Mouse (Mus musculus) right cerebral cortex, postnatal 25 days (tissue): ENCODE data around the gene Hcn1.

Experiments used
- DNase-seq: peaks from one replicate; pipeline ENCODE4 v3.0.0; 2022

Hcn1 gene

GRCm38 (mm10) chr13:117602181-117602580, at the start of gene Hcn1:
Hcn1 (plus strand) TSS chr13:117602320.
- peak; percentile 89 for DNase-seq

- peak; percentile 52 for DNase-seq
Measured at GRCm38 (mm10) chr13:117567251-117567650, 34.9 kb upstream of the Hcn1 start.

DNA sequence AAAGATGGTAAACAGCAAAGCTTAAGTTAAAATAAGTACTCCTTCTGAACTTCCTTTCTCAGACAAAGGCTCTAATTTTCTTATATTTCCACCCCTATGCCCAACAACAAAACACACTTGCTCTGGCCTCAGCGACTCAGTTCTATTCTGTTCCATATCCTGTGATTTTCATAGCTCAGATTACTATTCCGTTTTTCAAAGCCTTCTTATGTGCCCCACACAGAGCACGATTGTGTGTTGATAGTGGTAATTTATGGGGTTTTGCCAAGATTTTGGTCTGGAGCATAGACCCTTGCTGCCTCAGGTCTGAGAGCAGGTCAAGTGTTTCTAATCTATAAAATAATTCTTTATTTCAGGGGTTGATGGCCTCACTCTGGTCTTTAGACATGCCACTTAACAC, 30.4 kb upstream of the Hcn1 start:
- no peak for DNase-seq

DNA sequence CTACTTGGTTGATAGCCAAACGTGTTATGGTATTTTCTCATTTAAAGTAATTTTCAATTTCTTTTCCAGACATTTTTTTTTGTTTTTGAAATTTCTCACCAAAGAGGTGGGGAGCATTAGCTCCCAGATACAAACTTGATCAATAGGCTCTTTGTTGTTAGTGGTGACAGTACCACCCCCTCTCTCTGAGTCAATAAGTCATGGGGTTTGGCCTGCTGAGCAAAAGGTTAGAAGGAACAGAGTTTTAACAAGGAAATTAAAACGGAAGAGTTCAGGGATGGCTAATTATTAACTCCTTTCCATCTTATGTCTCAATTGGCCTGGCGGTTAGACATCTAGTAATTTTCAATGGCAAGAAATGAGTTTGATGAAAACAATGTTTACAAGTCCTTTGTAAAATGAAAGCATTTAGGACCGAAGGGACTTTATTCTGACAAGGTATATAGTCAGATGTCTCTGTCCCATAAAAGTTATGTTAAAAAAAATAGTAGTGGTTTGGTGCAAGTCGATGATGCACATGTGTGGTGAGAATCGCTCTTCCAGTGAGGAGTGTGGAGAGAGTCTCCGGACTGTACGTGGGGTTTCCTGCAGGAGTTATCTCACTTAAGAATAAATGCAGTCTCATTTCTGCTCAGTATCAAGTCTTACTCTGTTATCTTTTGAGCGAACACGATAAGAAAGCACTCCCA, 7.5 kb upstream of the Hcn1 start:
- no peak for DNase-seq

- DNase-seq, result no peak
Measured at GRCm38 (mm10) chr13:117595183-117595532, 7.0 kb upstream of the Hcn1 start.

DNA sequence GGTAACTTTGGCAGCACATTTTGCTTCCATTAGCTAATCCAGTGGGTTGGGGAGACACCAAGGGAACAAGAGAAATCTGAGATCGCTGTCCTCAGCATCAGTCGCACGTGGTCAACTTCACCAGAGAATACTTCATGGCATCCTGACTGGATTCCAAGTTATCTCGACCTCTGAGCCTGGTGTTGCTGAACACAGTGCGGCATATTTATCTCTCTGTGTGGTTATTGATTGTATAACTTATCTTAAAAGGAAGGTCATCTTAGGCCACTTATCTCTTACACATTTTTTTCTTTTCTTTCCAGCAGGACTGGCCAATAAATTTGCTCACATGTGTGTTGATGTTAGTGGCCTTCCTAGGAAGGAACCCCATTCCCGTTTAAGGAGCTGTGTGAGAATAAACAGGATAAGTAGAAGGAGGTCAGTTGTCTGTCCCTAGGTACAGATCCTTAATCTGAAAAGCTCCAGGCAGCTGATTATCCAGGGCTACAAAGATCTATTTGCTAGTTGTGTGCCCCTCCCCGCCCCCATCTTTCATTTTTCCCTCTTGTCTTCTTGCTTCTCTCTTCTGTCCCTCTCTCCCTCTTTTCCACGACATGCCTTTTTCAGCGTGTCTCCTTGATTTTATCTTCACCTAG, 672 bp upstream of the Hcn1 start:
- no peak for DNase-seq

GRCm38 (mm10) chr13:117602617-117603358, 668 bp downstream of the Hcn1 start:
- no peak for DNase-seq

GRCm38 (mm10) chr13:117603421-117603820, 1.3 kb downstream of the Hcn1 start:
- peak; percentile 38 for DNase-seq

DNA sequence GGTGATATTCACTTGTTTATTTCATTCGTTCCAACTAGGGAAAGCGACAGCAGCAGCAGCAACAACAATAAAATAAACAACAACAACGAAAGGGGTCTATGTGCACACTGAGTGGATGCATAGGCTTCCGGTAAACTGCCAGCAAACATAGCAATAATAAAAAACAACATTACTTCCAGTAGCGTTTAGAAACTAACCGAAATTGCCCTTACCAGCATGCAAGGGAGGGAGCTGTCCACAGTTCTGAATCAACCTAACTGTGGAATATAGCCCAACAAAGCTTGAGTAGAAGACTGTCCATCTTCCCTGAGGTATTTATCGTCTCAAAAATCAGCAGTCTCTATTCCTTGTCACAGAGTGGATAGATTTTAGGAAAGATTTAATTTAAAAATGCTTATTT, 2.0 kb downstream of the Hcn1 start:
- DNase-seq, result no peak

GRCm38 (mm10) chr13:117604971-117605750, 3.0 kb downstream of the Hcn1 start:
- no peak for DNase-seq

DNA sequence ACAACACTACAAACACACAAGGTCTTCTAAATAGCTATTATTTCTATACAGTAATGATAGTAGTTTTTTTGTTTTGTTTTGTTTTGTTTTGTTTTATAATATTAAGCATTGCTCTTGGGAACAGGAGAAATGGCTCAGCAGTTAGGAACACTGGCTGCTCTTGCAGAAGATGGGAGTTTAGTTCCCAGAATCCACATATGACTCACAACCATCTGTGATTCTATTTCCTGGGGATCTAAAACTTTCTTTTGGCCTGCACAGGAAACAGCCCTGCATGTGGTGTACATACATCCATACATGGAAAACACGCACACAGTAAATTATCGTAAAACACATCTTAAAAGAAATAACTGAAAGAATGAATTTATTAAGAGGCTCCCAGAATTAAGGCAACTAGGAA, 9.8 kb downstream of the Hcn1 start:
- DNase-seq, result no peak

- no peak for DNase-seq
Measured at GRCm38 (mm10) chr13:117619544-117619943, 17.4 kb downstream of the Hcn1 start.

DNA sequence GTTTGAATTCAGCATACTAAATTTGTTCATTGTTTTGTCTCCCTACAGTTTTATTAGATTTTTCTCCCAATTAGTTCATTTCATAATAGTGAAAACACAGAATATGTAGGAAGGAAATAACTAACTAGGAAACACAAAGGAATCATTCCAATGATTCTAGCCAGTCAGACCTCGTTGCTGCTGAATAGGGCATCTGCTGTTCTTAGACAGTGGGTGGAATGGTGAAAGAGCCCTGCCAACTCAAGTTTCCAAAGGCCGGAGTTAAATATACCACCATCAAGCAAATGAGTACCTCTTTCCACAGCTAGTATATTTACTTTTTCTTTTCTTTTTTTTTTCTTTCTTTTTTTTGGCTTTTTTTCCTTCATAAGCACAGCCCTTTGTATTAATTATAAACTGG, 55.4 kb downstream of the Hcn1 start:
- DNase-seq, result no peak

DNA sequence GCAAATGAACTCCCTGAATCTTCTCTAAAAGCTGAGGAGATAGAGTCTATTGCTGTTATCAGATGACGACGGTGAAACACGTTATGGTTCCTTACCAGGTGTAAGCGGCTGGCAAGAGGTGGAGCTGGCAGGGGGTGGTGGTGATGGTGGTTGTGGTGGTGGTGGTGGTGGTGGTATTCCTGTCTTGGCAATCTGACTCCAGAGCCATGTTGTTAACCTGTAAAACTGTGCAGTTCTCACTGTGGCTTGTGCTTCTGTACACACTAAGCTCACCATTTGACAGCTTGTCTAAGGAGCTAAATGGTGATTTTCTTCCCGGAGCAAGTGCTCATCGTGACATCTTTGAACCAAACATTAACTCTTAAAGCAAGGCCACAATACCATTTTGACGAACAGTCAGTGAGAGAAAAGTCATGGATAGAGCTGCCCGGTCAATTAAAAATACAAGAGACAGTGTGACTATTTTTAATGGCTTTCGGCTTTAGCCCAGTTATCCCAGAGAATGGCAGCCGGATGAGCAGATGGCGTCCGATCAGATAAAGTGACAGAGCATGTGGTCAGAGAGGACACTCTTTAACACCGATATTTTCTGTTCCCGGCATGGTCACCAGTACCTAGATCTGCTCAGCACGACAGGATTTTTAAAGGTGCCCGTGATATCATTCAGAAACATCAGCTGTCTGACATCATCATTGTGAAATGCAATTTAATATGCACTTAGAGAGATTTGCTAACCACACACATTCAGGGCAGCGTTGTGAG, 56.5 kb downstream of the Hcn1 start:
- DNase-seq, result no peak

DNA sequence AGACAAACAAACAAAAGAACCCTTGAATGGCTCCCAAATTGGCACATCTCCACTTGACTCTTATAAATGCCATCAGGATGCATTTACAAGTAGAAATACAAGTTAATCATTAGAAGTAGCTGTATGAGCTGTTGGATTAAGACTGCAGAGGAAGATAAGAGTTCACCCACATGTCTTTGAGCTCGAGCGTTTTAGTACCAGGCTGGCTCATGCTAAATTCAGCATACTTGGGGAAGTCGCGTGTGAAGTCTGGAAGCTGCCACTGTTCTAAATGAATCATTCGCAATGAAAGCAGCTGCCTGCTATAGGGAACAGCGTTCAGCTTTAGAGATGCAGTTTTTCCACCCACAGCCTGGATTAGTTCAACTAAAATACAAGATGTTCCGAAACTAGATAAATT, 57.4 kb downstream of the Hcn1 start:
- peak; percentile 65 for DNase-seq

- no peak for DNase-seq
Measured at GRCm38 (mm10) chr13:117662661-117663060, 60.5 kb downstream of the Hcn1 start.

- no peak for DNase-seq
Measured at GRCm38 (mm10) chr13:117669303-117669702, 67.2 kb downstream of the Hcn1 start.

DNA sequence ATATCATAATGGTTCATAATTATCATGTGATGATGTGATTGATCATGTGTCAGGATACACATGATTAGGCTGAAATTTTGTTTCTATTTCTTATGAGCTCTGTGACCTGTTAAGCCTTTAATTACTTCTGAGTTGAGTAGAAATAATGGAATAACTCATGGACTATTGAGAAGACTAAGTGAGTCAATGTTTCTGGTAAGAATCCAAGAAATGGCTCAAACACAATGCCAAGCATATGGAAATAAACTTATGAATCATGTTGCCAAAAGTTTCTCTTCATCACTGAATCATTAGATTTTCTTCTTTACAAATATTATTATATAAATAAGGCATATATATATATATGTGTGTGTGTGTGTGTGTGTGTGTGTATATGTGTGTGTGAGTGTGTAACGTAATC, 69.7 kb downstream of the Hcn1 start:
- DNase-seq, result no peak

- DNase-seq, result no peak
Measured at GRCm38 (mm10) chr13:117676418-117676817, 74.3 kb downstream of the Hcn1 start.

DNA sequence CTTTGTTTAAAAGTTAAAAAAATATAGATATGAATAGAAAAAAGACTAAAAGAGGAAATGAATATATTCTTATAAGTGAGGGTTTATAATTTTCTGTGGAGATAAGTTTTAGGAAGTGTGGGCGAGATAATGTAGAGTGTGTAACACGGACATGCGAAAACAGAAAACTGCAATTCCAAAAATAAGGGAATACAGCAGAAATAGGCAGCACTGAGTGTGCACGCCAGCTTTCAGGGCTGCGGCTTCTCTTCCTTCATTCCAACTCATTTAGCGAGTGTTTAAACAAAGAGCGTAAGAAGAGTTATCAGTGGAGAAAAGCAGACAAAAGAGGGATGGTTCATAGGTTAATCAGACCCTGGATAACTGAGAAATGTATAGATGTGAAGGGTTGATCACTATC, 85.5 kb downstream of the Hcn1 start:
- no peak for DNase-seq

DNA sequence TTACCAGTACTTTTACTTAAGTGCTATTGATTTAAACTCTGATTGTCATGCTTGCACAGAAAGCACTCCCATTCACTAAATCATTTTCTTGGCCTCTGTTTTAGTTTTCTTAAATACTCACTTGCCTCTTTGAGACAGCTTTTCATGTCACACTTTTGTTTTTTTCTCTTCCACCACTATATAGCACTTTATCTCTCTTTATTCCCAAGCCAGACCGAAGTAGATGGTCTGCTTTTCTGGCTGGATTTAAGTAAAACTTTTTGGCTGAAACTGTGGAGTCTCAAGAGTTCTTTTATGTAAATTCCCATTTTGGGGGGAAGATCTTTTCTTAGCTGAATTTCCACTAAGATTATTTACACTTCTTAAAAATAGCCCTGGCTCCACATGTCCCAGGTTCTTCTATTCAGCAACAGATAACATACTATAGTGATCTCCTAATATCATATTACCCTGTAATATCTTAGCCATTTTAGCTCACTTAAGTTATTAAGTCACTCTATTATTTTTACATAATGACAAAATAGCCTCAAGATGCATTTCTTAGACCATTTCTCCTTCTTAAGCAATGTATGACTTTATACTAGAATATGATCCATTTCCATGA, 92.7 kb downstream of the Hcn1 start:
- DNase-seq, result no peak

DNA sequence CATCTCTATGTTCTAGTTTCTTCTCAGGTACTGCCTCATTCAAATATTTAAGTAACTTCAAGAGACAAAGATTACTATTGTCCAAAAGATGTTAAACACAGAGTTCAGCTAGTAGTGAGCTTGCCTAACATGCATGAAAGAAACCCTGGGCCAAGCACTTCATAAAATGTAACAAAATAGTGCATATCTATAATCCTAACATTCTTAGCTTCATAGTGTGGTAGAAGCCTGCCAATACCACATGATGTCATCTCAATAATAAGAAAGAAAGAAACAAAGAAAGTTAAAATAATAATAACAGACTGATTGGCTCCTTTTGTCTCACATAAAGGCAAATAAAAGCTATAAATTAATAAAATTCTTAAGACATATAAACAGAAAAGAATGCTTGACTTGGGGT, 103.5 kb downstream of the Hcn1 start:
- no peak for DNase-seq
